Mouse (Mus musculus) stomach, postnatal 0 days (tissue): ENCODE results near the gene Ccer2.

ENCODE experiments used
- CTCF ChIP-seq: IDR thresholded peaks from 2 replicates; pipeline ENCODE4 v1.5.1; 2016; ENCODE audit warnings: antibody characterized with exemption, low read depth, mild to moderate bottlenecking, moderate library complexity
- EP300 ChIP-seq: optimal IDR thresholded peaks from 2 replicates; pipeline ENCODE3; 2016; ENCODE audit warnings: antibody characterized with exemption

GRCm38 (mm10) chr7:28756079-28756478 lies at the start of gene Ccer2:
- no peak for TF ChIP-seq CTCF
- no peak for TF ChIP-seq EP300
